Mouse (Mus musculus) myocyte (in vitro differentiated cells): ENCODE measurements around the gene Cp. TPM values are rescaled to one million over a fixed set of nuclear protein-coding genes. Genes with fewer than 3 reads are reported as not detected.
"Not testable (repeated sequence)": the region's sequence is repeated elsewhere in the genome, so short reads cannot be mapped to it uniquely, and the experiment has no call there.

Source experiments
- H3K27me3 ChIP-seq: one replicate; pipeline ENCODE4 v1.6.1; 2011; ENCODE audit not compliant: control insufficient read depth, insufficient read depth, insufficient read length
- H3K36me3 ChIP-seq: one replicate; pipeline ENCODE4 v1.6.1; 2011; ENCODE audit not compliant: control insufficient read depth, insufficient read depth
- H3K4me2 ChIP-seq: one replicate; pipeline ENCODE4 v1.6.1; 2011; ENCODE audit warnings: low read depth, control low read depth
- H3K4me3 ChIP-seq: one replicate; pipeline ENCODE4 v1.5.1; 2011; ENCODE audit warnings: mild to moderate bottlenecking, control low read depth, moderate library complexity
- H3K79me2 ChIP-seq: one replicate; pipeline ENCODE4 v1.6.1; 2011; ENCODE audit not compliant: control insufficient read depth, insufficient read depth
- H3ac ChIP-seq: one replicate; pipeline ENCODE4 v1.6.1; 2011; ENCODE audit not compliant: control insufficient read depth, insufficient read length
- CEBPB ChIP-seq: IDR thresholded peaks from 2 replicates; pipeline ENCODE4 v1.6.1; 2011; ENCODE audit warnings: mild to moderate bottlenecking, moderate library complexity; ENCODE audit not compliant: poor library complexity, insufficient read depth, severe bottlenecking
- E2F4 ChIP-seq: IDR thresholded peaks from one replicate; pipeline ENCODE4 v1.6.1; 2011; ENCODE audit warnings: mild to moderate bottlenecking, control low read depth, moderate library complexity; ENCODE audit not compliant: insufficient read depth
- MAX ChIP-seq: IDR thresholded peaks from one replicate; pipeline ENCODE4 v1.6.1; 2011; ENCODE audit warnings: low read depth, mild to moderate bottlenecking, control low read depth
- MYOD1 ChIP-seq, 3 experiments: IDR thresholded peaks; one replicate each; pipeline ENCODE4 v1.6.1; 2011; ENCODE audit warnings: control low read depth in 2 of 3, low read depth in 2 of 3, mild to moderate bottlenecking in 2 of 3, moderate library complexity in 1 of 3; ENCODE audit not compliant: insufficient read length in 2 of 3, control insufficient read depth in 1 of 3
- MYOG ChIP-seq, 3 experiments: IDR thresholded peaks; one replicate each; pipeline ENCODE4 v1.6.1; 2011; ENCODE audit warnings: control low read depth in 2 of 3, low read depth in 2 of 3, mild to moderate bottlenecking in 2 of 3; ENCODE audit not compliant: insufficient read length in 2 of 3, control insufficient read depth in 1 of 3, insufficient read depth in 1 of 3
- POLR2A ChIP-seq: IDR thresholded peaks from one replicate; pipeline ENCODE4 v1.6.1; 2011; ENCODE audit warnings: low read depth, mild to moderate bottlenecking, control low read depth, moderate library complexity; ENCODE audit not compliant: insufficient read length
- POLR2AphosphoS2 ChIP-seq: IDR thresholded peaks from one replicate; pipeline ENCODE4 v1.6.1; 2011; ENCODE audit warnings: low read depth, control low read depth; ENCODE audit not compliant: insufficient read length
- REST ChIP-seq: IDR thresholded peaks from one replicate; pipeline ENCODE4 v1.6.1; 2011; ENCODE audit warnings: mild to moderate bottlenecking, control low read depth, moderate library complexity; ENCODE audit not compliant: insufficient read depth, insufficient read length
- SRF ChIP-seq: IDR thresholded peaks from one replicate; pipeline ENCODE4 v1.6.1; 2011; ENCODE audit warnings: low read depth; ENCODE audit not compliant: control insufficient read depth, insufficient read length
- TCF12 ChIP-seq: IDR thresholded peaks from one replicate; pipeline ENCODE4 v1.6.1; 2011; ENCODE audit warnings: mild to moderate bottlenecking, control low read depth; ENCODE audit not compliant: poor library complexity, insufficient read depth, severe bottlenecking
- TCF3 ChIP-seq: IDR thresholded peaks from one replicate; pipeline ENCODE4 v1.6.1; 2011; ENCODE audit warnings: low read depth, control low read depth; ENCODE audit not compliant: insufficient read length
- USF1 ChIP-seq: IDR thresholded peaks from one replicate; pipeline ENCODE4 v1.6.1; 2011; ENCODE audit warnings: low read depth, mild to moderate bottlenecking, control low read depth, moderate library complexity
- polyA plus RNA-seq: library from polyadenylated mRNA; unstranded; fragments of >200 nt; fragmentation: generic; extraction: Trizol; gene quantifications from one replicate; pipeline ENCODE4 v1.2.1, GENCODE M21; 2012; ENCODE audit warnings: missing spikeins

Gene Cp
- polyA plus RNA-seq, result 3.7 TPM

- H3K27me3 ChIP-seq, result no peaks in the 10 kb centered on the region
- TF ChIP-seq CEBPB, result peak; percentile 70; the same call in 1 of the 2 replicates
- no peak for TF ChIP-seq MAX
- peak within 1 kb of the TSS; percentile 84 for H3K4me2 ChIP-seq
- H3K4me3 ChIP-seq, result peak within 1 kb of the TSS; percentile 13
- no peaks in the 10 kb centered on the region for H3K79me2 ChIP-seq
- H3K36me3 ChIP-seq, result no peaks in the 10 kb centered on the region
- H3ac ChIP-seq, result no peak within 1 kb of the TSS
Observed at GRCm38 (mm10) chr3:19956885-19957284, at the start of gene Cp. TSS of gene Cp (plus strand) at chr3:19957054.

- H3K27me3 ChIP-seq, result no peaks in the 10 kb centered on the region
- H3K4me2 ChIP-seq, result no peak overlapping the region
- H3K36me3 ChIP-seq, result no peaks in the 10 kb centered on the region
- H3K79me2 ChIP-seq, result no peaks in the 10 kb centered on the region
- TF ChIP-seq MYOD1 (IDR thresholded peaks at IDR 0.05; ENCODE audit: control insufficient read depth in 1 of 3, insufficient read length in 2 of 3, low read depth in 2 of 3) (no peak), TCF3 (no peak), E2F4 (no peak), POLR2AphosphoS2 (no peak), MAX (no peak), CEBPB (no peak), MYOG (IDR thresholded peaks at IDR 0.05; ENCODE audit: control insufficient read depth in 1 of 3, insufficient read depth in 1 of 3, insufficient read length in 2 of 3, low read depth in 2 of 3) (no peak), POLR2A (no peak), USF1 (no peak), REST (no peak), SRF (no peak), TCF12 (no peak)
- H3ac ChIP-seq, result no peak overlapping the region
- H3K4me3 ChIP-seq, result no peak overlapping the region
Observed at GRCm38 (mm10) chr3:19948552-19948951, 8.3 kb upstream of the Cp start.

DNA sequence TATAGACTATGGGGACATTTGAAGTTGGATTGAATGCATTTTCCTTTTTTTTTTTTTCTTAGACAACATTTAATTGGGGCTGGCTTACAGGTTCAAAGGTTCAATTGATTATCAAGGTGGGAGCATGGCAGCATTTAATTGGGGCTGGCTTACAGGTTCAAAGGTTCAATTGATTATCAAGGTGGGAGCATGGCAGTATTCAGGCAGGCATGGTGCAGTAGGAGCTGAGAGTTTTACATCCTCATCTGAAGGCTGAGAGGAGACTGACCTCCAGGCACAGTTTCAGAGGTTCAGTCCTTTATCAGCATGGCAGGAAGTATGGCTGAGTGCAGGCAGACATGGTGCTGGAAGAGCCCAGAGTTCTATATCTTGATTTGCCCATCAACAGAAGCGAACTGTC, 7.5 kb upstream of the Cp start:
- H3K36me3 ChIP-seq, H3K4me3 ChIP-seq, H3K79me2 ChIP-seq, H3ac ChIP-seq, H3K4me2 ChIP-seq, H3K27me3 ChIP-seq: not testable (repeated sequence)

DNA sequence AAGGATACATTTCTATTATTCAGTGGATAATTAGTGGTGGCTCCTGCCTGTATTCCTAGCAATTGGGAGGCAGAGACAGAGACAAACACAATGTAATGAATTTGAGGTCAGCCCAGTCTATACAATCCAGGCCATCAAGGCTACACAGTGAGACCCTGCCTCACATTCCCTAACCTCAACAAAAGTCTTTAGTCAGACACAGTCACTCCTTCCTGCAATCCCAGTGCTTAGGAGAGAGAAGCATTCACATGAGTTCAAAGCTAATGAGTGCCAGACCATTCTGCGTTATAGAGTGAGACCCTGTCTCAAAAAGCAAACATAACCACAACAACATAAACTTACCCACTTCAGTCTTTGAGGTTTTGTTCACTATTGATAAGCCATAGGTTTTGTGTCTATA, 3.4 kb upstream of the Cp start:
- Histone ChIP-seq H3K4me3 (no peak overlapping the region), H3K4me2 (peak overlapping the region; percentile 41), H3ac (no peak overlapping the region), H3K79me2 (no peaks in the 10 kb centered on the region), H3K27me3 (no peaks in the 10 kb centered on the region), H3K36me3 (no peaks in the 10 kb centered on the region)
- no peak for TF ChIP-seq TCF3
- TF ChIP-seq REST, result no peak
- TF ChIP-seq POLR2A, result no peak
- TF ChIP-seq MYOD1 (IDR thresholded peaks at IDR 0.05; ENCODE audit: control insufficient read depth in 1 of 3, insufficient read length in 2 of 3, low read depth in 2 of 3), result no peak
- no peak for TF ChIP-seq CEBPB
- TF ChIP-seq POLR2AphosphoS2, result no peak

DNA sequence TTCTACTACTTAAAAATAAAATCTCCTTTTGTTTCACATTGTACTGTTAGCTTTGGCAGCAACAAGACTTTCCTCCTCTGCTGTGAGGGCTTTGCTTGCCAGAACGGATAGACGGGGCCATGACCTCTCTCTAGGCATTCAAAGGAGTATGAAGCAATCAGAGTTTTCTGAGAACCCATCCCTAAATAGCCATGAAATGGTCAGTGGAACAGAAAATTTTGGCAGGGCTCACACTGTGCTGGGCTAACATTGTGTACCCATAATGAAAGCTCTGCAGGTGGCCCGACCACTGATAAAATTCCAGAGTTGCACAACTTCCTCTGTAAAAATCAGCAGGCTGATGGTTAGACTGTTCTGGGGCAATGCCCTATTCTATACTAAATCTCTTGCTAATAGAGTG, 3.0 kb upstream of the Cp start:
- no peak overlapping the region for H3ac ChIP-seq
- no peak for TF ChIP-seq SRF
- TF ChIP-seq CEBPB, result peak; percentile 98
- H3K4me3 ChIP-seq, result no peak overlapping the region
- H3K4me2 ChIP-seq, result peak overlapping the region; percentile 41
- H3K36me3 ChIP-seq, result no peaks in the 10 kb centered on the region
- H3K79me2 ChIP-seq, result no peaks in the 10 kb centered on the region
- H3K27me3 ChIP-seq, result no peaks in the 10 kb centered on the region

DNA sequence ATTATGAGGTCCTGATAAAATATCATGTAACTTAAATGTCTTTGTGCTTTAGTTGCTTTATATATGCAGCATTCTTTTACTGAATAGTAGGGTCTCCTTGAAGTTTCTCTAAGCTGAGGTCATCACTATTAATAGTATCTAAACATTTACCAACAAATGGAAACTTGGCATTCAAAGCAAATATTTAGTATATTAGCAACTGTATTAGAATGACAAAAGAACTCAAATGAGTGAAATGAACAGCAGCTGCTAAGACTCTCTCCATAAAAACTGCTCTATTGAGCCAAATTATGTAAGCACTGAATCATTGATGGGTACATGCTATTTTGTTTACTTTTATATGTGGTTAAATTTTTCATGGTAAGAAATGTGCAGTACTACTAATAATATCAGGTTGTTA, 1.2 kb downstream of the Cp start:
- Histone ChIP-seq H3K27me3 (no peaks in the 10 kb centered on the region), H3K4me3 (peak overlapping the region; percentile 13), H3K79me2 (no peaks in the 10 kb centered on the region), H3K36me3 (no peaks in the 10 kb centered on the region), H3K4me2 (peak overlapping the region; percentile 84), H3ac (no peak overlapping the region)
- TF ChIP-seq TCF12 (no peak), MYOD1 (IDR thresholded peaks at IDR 0.05; ENCODE audit: control insufficient read depth in 1 of 3, insufficient read length in 2 of 3, low read depth in 2 of 3) (no peak), SRF (no peak), CEBPB (no peak), REST (no peak), POLR2AphosphoS2 (no peak), MYOG (IDR thresholded peaks at IDR 0.05; ENCODE audit: control insufficient read depth in 1 of 3, insufficient read depth in 1 of 3, insufficient read length in 2 of 3, low read depth in 2 of 3) (no peak), TCF3 (no peak), POLR2A (no peak), E2F4 (no peak), MAX (no peak), USF1 (no peak)
